Mouse (Mus musculus): ENCODE measurements around the gene Helq. TPM values are rescaled to one million over a fixed set of nuclear protein-coding genes. Genes with fewer than 3 reads are reported as not detected.

The Helq gene
- 27.7 and 34.4 TPM in 2 replicates for polyA plus RNA-seq (2012; ENCODE audit: low replicate concordance)

GRCm38 (mm10) chr5:100798165-100798860 lies at the start of gene Helq, which contains the start of gene Mrps18c:
TSS of gene Helq (minus strand) at chr5:100798598.
TSS of gene Mrps18c (plus strand) at chr5:100798627.

GRCm38 (mm10) chr5:100845485-100845847 lies 47.1 kb upstream of the Helq start, which contains the start of gene Gpat3:
TSS of gene Gpat3 (plus strand) at chr5:100845713.

GRCm38 (mm10) chr5:100820483-100821184 lies 22.2 kb upstream of the Helq start, which contains the start of gene Abraxas1:
TSS of gene Abraxas1 (minus strand) at chr5:100820965.

GRCm38 (mm10) chr5:100719235-100720088 lies 78.9 kb downstream of the Helq start, which contains the start of gene Hpse:
TSS of gene Hpse (minus strand) at chr5:100719716.

Other genes with a start within 250 kb of the Helq start
- gene Plac8, start 226.4 kb downstream of the Helq start, polyA plus RNA-seq (2012; ENCODE audit: low replicate concordance), result 0.72 and 2.3 TPM in 2 replicates
- 62.3 and 69.2 TPM in 2 replicates for gene Coq2, start 123.5 kb downstream of the Helq start, polyA plus RNA-seq (2012; ENCODE audit: low replicate concordance)
- 3.7 and 9.0 TPM in 2 replicates for gene Hpse, start 78.9 kb downstream of the Helq start, polyA plus RNA-seq (2012; ENCODE audit: low replicate concordance)
- gene Mrps18c, start within 50 bp of the Helq start, polyA plus RNA-seq (2012; ENCODE audit: low replicate concordance), result 0.92 and 4.7 TPM in 2 replicates
- gene Abraxas1, start 22.4 kb upstream of the Helq start, polyA plus RNA-seq (2012; ENCODE audit: low replicate concordance), result 2.2 and 6.9 TPM in 2 replicates
- gene Gpat3, start 47.1 kb upstream of the Helq start, polyA plus RNA-seq (2012; ENCODE audit: low replicate concordance), result 0.33 and 0.72 TPM in 2 replicates